Mouse (Mus musculus): ENCODE data around the gene Casz1.

Gene Casz1

GRCm38 (mm10) chr4:148804137-148804779 is at the start of gene Casz1:
Casz1 (plus strand) TSS chr4:148804429.
- ATAC-seq (ENCODE audit: low TSS enrichment) = peak; percentile 85; the same call in 1 of the 2 replicates

GRCm38 (mm10) chr4:148758863-148759262 is 45.4 kb upstream of the Casz1 start:
- ATAC-seq (ENCODE audit: low TSS enrichment) = no peak

GRCm38 (mm10) chr4:148760152-148760551 is 44.1 kb upstream of the Casz1 start:
- ATAC-seq (ENCODE audit: low TSS enrichment) = no peak

GRCm38 (mm10) chr4:148766021-148766775 is 38.0 kb upstream of the Casz1 start:
- ATAC-seq (ENCODE audit: low TSS enrichment) = no peak

- ATAC-seq (ENCODE audit: low TSS enrichment) = no peak
These were observed 36.4 kb upstream of the Casz1 start for GRCm38 (mm10) chr4:148767655-148768305.

GRCm38 (mm10) chr4:148768649-148769048 is 35.6 kb upstream of the Casz1 start:
- ATAC-seq (ENCODE audit: low TSS enrichment) = no peak

GRCm38 (mm10) chr4:148770582-148771408 is 33.4 kb upstream of the Casz1 start:
- no peak for ATAC-seq (ENCODE audit: low TSS enrichment)

GRCm38 (mm10) chr4:148771409-148771929 is 32.8 kb upstream of the Casz1 start:
- no peak for ATAC-seq (ENCODE audit: low TSS enrichment)

GRCm38 (mm10) chr4:148772658-148773057 is 31.6 kb upstream of the Casz1 start:
- no peak for ATAC-seq (ENCODE audit: low TSS enrichment)

- ATAC-seq (ENCODE audit: low TSS enrichment) = no peak
These were observed 30.2 kb upstream of the Casz1 start for GRCm38 (mm10) chr4:148774036-148774435.

- no peak for ATAC-seq (ENCODE audit: low TSS enrichment)
These were observed 28.6 kb upstream of the Casz1 start for GRCm38 (mm10) chr4:148775476-148776269.

GRCm38 (mm10) chr4:148780097-148780621 is 24.1 kb upstream of the Casz1 start:
- no peak for ATAC-seq (ENCODE audit: low TSS enrichment)

- ATAC-seq (ENCODE audit: low TSS enrichment) = no peak
These were observed 22.7 kb upstream of the Casz1 start for GRCm38 (mm10) chr4:148781516-148781915.

GRCm38 (mm10) chr4:148782880-148783279 is 21.3 kb upstream of the Casz1 start:
- no peak for ATAC-seq (ENCODE audit: low TSS enrichment)

GRCm38 (mm10) chr4:148783760-148784159 is 20.5 kb upstream of the Casz1 start:
- no peak for ATAC-seq (ENCODE audit: low TSS enrichment)

- no peak for ATAC-seq (ENCODE audit: low TSS enrichment)
These were observed 19.1 kb upstream of the Casz1 start for GRCm38 (mm10) chr4:148785053-148785567.

GRCm38 (mm10) chr4:148785995-148786394 is 18.2 kb upstream of the Casz1 start:
- ATAC-seq (ENCODE audit: low TSS enrichment) = no peak

GRCm38 (mm10) chr4:148790940-148791339 is 13.3 kb upstream of the Casz1 start:
- ATAC-seq (ENCODE audit: low TSS enrichment) = no peak

GRCm38 (mm10) chr4:148795038-148795437 is 9.2 kb upstream of the Casz1 start:
- ATAC-seq (ENCODE audit: low TSS enrichment) = no peak
